Mouse (Mus musculus): ENCODE measurements at regions not wholly inside any gene's neighbourhood (a gene's known extent, or its start where the extent isn't known, plus 50 kb on each side); places are given as distances from the start of the nearest gene placed in this dataset.
"Not testable (repeated sequence)": the region's sequence is repeated elsewhere in the genome, so short reads cannot be mapped to it uniquely, and the experiment has no call there.

DNA sequence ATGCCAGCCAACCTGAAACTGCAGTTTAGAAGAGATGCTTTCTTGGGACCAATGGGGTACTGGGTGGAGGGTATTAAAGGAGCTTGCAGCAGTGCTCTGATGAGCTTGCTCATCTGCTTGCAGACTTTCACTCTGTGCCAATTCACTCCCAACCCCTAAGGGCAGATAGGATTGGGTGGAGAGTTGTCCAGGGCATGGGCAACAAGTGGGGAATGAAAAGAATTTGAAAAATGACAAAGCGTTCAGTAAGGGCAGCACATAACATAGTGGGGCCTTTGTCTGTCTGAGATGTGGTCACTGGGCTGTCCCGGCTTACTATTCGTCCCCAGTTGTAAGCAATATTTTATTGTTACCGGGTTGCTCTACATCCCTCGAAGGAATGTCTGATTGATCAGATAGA lies 170.7 kb downstream of the Ube2e3 start:
- Histone ChIP-seq H3K9me3 (no peaks in the 10 kb centered on the region), H3K27ac (peak overlapping the region; percentile 60), H3K27me3 (ENCODE audit: poor library complexity, severe bottlenecking) (no peaks in the 10 kb centered on the region), H3K36me3 (replicated peaks) (no peaks in the 10 kb centered on the region), H3K4me1 (peaks cover 17% of the 10 kb centered on the region), H3K4me3 (no peak overlapping the region)
- peak; percentile 17 for DNase-seq (ENCODE audit: extremely low spot score, low spot score)
- 25% methylated on average over 5 of the region's 5 CpGs for WGBS

DNA sequence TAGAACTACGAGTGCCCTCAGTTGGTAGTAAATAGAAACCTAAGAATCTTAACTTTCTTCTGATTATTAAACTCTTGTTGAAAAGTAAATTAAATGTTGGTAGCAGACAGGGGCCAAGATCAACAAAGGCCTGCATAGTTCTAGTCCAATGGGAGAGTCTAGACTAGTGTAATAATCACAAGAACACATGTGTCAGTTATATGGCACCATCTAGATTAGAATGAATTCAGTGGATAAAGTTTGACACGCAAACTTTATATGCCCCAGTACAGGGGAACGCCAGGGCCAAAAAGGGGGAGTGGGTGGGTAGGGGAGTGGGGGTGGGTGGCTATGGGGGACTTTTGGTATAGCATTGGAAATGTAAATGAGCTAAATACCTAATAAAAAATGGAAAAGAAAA lies 176.9 kb downstream of the Ube2e3 start:
- peaks cover 14% of the 10 kb centered on the region for H3K4me1 ChIP-seq
- H3K9me3 ChIP-seq; H3K36me3 ChIP-seq (replicated peaks); H3K4me3 ChIP-seq; H3K27ac ChIP-seq; DNase-seq (ENCODE audit: extremely low spot score, low spot score): not testable (repeated sequence)
- WGBS, result 94% methylated on average over 3 of the region's 3 CpGs
- peaks cover 25% of the 10 kb centered on the region for H3K27me3 ChIP-seq (ENCODE audit: poor library complexity, severe bottlenecking)

DNA sequence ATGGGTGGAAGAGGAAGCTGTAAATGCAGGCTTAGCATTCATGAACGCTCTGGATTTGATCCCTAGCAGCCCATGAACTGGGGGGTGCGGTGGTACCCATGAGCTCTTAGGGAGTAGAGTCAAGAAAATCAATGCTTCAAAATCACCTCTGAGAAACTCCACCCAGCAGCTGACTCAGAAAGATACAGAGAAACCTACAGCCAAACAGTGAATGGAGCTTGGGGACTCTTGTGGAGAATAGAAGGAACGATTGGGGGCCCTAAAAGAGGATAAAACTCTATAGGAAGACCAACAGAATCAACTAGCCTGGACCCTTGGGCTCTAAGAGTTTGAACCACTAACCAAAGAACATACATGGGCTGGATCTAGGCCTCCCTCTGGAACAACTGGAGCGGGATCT lies 177.6 kb downstream of the Ube2e3 start:
- no peak overlapping the region for H3K4me3 ChIP-seq
- no peaks in the 10 kb centered on the region for H3K36me3 ChIP-seq (replicated peaks)
- no peak for DNase-seq (ENCODE audit: extremely low spot score, low spot score)
- WGBS, result 63% methylated on average over 4 of the region's 4 CpGs
- no peak overlapping the region; the same call in 1 of the 2 replicates for H3K27ac ChIP-seq
- H3K27me3 ChIP-seq (ENCODE audit: poor library complexity, severe bottlenecking), result peaks cover 32% of the 10 kb centered on the region
- H3K9me3 ChIP-seq, result no peaks in the 10 kb centered on the region
- H3K4me1 ChIP-seq, result peaks cover 15% of the 10 kb centered on the region

DNA sequence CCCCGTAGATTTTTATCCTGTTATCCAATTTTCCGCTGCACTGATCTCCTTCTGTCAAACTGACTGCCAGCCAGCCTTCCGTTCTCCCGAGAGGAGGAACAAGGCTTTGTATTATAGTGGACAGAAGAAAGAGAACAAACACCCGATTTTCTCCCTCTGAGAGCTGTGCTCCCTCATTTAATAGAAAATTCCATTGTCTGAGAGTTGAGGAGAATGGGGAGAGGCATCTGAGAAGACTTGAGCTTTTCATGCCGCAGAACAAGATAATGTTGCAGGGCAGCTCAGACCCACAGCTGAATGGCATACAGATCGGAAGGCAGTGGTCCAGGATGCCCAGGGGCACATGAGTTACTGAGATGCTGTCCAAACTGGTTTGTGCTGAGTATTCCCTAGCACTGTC lies 180.1 kb downstream of the Ube2e3 start:
- H3K9me3 ChIP-seq, result no peaks in the 10 kb centered on the region
- no peaks in the 10 kb centered on the region for H3K36me3 ChIP-seq (replicated peaks)
- H3K27me3 ChIP-seq (ENCODE audit: poor library complexity, severe bottlenecking), result peaks cover 46% of the 10 kb centered on the region
- H3K27ac ChIP-seq, result peak overlapping the region; percentile 65; the same call in 1 of the 2 replicates
- peak overlapping the region; percentile 29; the same call in 1 of the 2 replicates for H3K4me3 ChIP-seq
- DNase-seq (ENCODE audit: extremely low spot score, low spot score), result no peak
- WGBS, result 8% methylated on average over 7 of the region's 7 CpGs
- H3K4me1 ChIP-seq, result peaks cover 16% of the 10 kb centered on the region

DNA sequence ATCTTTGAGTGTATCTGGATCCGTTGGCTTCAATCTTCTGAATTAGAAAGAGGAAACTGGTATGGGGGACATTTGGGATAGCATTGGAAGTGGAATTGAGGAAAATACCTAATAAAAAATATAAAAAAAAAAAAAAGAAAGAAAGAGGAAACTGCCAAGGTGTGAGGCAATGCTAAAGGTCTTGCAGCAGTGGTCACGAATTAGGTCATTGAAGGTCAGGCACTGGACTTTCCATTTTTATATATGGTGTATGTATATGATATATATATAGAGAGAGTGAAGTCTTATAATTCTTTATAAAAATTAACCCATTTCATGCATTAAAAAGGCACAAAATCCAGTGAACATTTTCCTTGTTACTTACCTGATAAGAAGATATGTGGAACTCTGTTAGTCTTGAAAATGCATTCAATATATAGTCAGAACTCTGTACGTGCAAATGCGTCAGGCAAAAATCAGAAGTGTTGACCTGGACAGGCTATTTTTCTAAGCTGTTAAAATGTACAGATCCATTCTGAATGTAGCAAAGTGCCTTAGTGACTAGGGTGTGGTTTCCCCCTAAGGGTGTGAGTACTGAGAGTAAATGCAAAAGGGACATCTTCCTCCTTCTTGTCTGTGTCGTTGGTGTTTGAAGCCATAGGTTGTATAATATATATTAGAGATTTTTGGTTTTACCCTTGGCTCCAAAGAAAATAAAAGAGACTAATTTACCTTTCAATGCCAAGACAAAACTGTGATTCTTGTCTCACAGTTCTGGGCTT lies 181.0 kb downstream of the Ube2e3 start:
- H3K27ac ChIP-seq, result no peak overlapping the region
- peaks cover 16% of the 10 kb centered on the region for H3K4me1 ChIP-seq
- H3K36me3 ChIP-seq (replicated peaks), result no peaks in the 10 kb centered on the region
- H3K27me3 ChIP-seq (ENCODE audit: poor library complexity, severe bottlenecking), result peaks cover 46% of the 10 kb centered on the region
- no peak overlapping the region for H3K4me3 ChIP-seq
- DNase-seq (ENCODE audit: extremely low spot score, low spot score), result no peak
- H3K9me3 ChIP-seq, result no peaks in the 10 kb centered on the region
- WGBS, result 90% methylated on average over 5 of the region's 5 CpGs

DNA sequence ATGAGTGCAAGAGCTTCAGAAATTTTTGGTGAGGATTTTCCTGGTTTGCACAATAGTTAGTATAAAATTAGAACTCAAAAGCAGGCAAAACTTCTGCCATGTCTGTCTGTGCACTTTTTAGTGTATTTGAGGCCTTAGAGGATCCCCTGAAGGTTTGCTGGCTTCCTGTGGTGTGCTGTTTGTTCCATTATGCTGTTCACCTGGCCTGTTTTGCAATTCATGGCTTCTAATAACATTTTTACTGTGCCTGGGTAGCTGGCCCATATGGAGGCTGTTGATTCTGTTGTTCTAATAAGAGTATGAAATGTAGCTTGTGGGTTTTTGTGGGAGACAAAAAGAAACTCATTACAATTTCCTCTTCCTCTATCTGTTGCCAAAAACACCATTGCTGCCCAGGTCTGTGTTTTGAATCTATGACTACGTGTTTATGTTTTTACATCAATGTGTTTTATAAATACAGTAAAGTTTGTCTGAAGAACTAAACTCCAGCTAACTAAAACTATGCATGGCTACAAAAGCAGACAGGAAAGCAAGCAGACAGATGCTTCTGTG lies 182.6 kb downstream of the Ube2e3 start:
- no peak overlapping the region for H3K4me3 ChIP-seq
- H3K9me3 ChIP-seq, result no peaks in the 10 kb centered on the region
- no peak for DNase-seq (ENCODE audit: extremely low spot score, low spot score)
- H3K4me1 ChIP-seq, result peaks cover 16% of the 10 kb centered on the region
- 91% methylated on average over 1 of the region's 1 CpGs for WGBS
- no peak overlapping the region for H3K27ac ChIP-seq
- peaks cover 42% of the 10 kb centered on the region for H3K27me3 ChIP-seq (ENCODE audit: poor library complexity, severe bottlenecking)
- H3K36me3 ChIP-seq (replicated peaks), result no peaks in the 10 kb centered on the region

DNA sequence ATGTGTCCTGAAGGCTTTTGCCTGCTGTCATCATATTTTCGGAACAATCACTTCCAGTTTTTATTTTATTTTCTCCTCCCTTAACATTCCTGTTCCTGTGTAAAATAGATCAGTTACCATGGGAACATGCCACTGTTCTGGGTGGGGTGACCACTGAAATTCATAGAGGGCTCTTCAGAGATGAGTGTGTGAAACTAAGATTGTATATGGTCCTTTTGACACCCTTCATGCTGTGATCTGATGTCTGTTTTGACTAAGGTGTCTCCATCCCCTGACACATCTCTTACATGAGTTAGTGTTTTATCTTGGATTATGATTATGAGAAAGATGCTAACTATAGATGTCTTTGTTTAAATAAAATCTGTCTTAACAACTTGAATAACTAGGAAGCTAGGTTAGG lies 184.3 kb downstream of the Ube2e3 start:
- 88% methylated on average over 1 of the region's 1 CpGs for WGBS
- Histone ChIP-seq H3K27me3 (ENCODE audit: poor library complexity, severe bottlenecking) (peaks cover 32% of the 10 kb centered on the region), H3K27ac (no peak overlapping the region), H3K4me1 (peaks cover 16% of the 10 kb centered on the region), H3K36me3 (replicated peaks) (no peaks in the 10 kb centered on the region), H3K4me3 (no peak overlapping the region), H3K9me3 (no peaks in the 10 kb centered on the region)
- DNase-seq (ENCODE audit: extremely low spot score, low spot score), result no peak

DNA sequence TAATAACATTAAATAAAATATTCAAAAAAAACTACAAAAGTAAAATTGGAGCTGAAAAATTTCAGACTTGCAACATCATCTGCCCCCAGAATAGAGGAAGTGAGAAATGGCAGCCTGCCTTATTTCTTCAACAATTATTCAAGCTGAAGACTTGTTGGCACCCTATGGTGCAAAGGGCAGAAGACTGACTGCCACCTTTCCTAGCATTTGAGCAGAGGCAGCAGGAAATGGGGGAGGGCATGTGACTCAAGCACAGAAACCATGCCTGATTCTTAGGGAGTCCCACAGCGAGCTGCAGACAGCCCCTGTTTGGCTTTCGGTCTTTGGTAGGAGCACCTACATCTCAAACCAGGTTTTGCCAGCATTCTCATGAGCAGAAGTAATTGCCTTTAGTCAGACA lies 188.2 kb downstream of the Ube2e3 start:
- peaks cover 8% of the 10 kb centered on the region; the same call in 1 of the 2 replicates for H3K4me1 ChIP-seq
- H3K27me3 ChIP-seq (ENCODE audit: poor library complexity, severe bottlenecking), result peaks cover 8% of the 10 kb centered on the region
- no peak for DNase-seq (ENCODE audit: extremely low spot score, low spot score)
- H3K27ac ChIP-seq, result no peak overlapping the region
- H3K4me3 ChIP-seq, result no peak overlapping the region
- WGBS, result 90% methylated on average over 2 of the region's 2 CpGs
- no peaks in the 10 kb centered on the region for H3K36me3 ChIP-seq (replicated peaks)
- no peaks in the 10 kb centered on the region for H3K9me3 ChIP-seq

DNA sequence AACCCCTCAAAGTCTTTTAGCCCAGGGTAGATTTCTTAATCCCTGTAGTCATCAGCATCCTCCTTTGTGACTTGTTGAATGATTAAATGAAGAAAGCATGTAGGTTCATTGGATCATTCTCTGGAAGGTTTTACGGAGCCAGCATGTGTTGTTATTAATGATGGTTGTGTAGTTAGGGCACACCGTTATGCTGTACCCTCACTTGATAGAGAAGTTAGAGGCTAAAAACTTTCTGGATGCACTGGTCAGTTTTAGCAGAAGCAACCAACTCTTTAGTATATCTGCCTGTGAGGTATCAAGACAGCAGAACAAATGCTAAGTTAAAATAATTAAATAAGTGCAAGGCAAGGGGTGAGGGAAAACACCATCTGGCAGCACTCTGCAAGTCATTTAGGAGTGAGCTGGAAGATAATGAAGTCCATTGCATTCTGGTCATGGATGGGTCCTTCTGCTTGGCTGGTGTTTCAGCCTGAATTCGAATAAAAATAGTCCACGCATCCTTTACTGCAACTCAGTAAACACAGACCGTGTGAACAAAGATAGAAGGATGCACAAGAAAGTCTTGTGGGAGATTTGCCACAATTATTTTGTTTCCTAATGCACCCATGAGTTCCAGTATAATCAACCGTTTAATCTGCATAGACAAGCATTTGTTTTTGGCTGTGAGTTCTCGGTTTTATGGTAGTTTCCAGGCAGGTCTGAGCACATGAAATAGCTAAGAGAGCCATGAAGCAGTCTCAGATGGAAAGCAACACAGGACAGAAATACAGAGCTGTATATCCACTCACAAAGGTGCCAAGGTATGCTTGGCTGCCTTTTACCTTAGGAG lies 191.4 kb downstream of the Ube2e3 start:
- H3K36me3 ChIP-seq (replicated peaks), result no peaks in the 10 kb centered on the region
- WGBS, result 88% methylated on average over 7 of the region's 7 CpGs
- H3K27me3 ChIP-seq (ENCODE audit: poor library complexity, severe bottlenecking), result no peaks in the 10 kb centered on the region
- no peaks in the 10 kb centered on the region for H3K9me3 ChIP-seq
- peaks cover 8% of the 10 kb centered on the region; the same call in 1 of the 2 replicates for H3K4me1 ChIP-seq
- H3K4me3 ChIP-seq, result no peak overlapping the region
- DNase-seq (ENCODE audit: extremely low spot score, low spot score), result no peak
- no peak overlapping the region for H3K27ac ChIP-seq

DNA sequence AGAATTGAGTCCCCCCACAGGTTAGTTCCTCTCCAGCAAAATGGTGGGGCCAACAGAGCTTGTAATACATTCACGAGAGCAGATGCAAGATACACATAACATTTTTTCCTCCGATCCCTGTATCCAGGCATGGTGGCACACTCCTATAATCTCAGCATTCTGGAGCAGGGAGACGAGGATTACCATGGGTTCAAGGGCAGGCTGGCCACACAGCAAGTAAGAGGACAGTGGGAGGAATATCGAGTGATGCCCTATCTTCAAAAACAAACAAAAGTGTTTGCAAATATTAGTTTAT lies 192.0 kb downstream of the Ube2e3 start:
- H3K4me3 ChIP-seq, result no peak overlapping the region
- no peaks in the 10 kb centered on the region for H3K27me3 ChIP-seq (ENCODE audit: poor library complexity, severe bottlenecking)
- WGBS, result 91% methylated on average over 4 of the region's 4 CpGs
- H3K9me3 ChIP-seq, result no peaks in the 10 kb centered on the region
- DNase-seq (ENCODE audit: extremely low spot score, low spot score), result no peak
- H3K4me1 ChIP-seq, result peaks cover 8% of the 10 kb centered on the region; the same call in 1 of the 2 replicates
- H3K27ac ChIP-seq, result no peak overlapping the region
- no peaks in the 10 kb centered on the region for H3K36me3 ChIP-seq (replicated peaks)

DNA sequence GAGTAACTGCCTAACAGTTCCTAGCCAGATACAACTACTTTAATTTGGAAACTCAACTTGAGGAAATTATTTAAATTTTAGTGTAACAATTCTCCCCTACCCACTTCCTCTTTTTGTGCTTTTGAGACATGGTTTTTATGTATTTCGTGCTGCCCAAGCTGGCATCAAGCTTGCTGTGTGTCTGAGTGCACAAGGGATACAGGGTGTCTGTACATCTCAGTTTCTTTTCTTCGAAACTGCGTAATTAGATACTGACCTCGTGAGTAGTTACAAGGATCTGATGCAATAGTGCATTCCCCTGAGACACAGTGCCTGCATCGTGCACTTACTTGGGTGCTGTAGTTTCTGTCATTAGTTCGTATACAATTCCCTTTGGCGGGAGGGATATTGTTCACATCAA lies 192.4 kb downstream of the Ube2e3 start:
- Histone ChIP-seq H3K36me3 (replicated peaks) (no peaks in the 10 kb centered on the region), H3K4me1 (peaks cover 8% of the 10 kb centered on the region; the same call in 1 of the 2 replicates), H3K9me3 (no peaks in the 10 kb centered on the region), H3K27ac (no peak overlapping the region), H3K4me3 (no peak overlapping the region), H3K27me3 (ENCODE audit: poor library complexity, severe bottlenecking) (no peaks in the 10 kb centered on the region)
- 87% methylated on average over 7 of the region's 7 CpGs for WGBS
- DNase-seq (ENCODE audit: extremely low spot score, low spot score), result no peak

DNA sequence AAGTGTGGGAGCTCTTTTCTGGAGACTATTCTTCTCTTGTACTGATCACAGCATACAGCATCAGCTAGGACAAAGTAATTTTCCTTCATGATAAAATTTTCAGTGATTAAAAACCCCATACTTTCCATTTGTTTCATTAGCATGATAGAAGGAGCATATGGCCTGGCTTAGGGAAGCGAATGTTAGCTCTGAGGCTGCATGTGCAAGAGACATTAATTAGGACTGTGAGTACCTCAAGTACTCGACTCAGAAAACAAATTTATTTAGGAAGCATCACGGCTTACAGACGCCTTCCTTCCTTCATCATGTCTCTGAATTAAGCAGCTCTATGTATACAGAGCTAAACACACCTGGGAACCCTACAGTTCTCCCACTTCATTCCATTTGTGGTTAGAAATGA lies 193.6 kb upstream of the Itga4 start:
- DNase-seq (ENCODE audit: extremely low spot score, low spot score), result no peak
- no peak overlapping the region for H3K27ac ChIP-seq
- H3K4me3 ChIP-seq, result no peak overlapping the region
- 92% methylated on average over 4 of the region's 4 CpGs for WGBS
- H3K27me3 ChIP-seq (ENCODE audit: poor library complexity, severe bottlenecking), result no peaks in the 10 kb centered on the region
- H3K4me1 ChIP-seq, result peaks cover 8% of the 10 kb centered on the region; the same call in 1 of the 2 replicates
- H3K36me3 ChIP-seq (replicated peaks), result no peaks in the 10 kb centered on the region
- no peaks in the 10 kb centered on the region for H3K9me3 ChIP-seq

DNA sequence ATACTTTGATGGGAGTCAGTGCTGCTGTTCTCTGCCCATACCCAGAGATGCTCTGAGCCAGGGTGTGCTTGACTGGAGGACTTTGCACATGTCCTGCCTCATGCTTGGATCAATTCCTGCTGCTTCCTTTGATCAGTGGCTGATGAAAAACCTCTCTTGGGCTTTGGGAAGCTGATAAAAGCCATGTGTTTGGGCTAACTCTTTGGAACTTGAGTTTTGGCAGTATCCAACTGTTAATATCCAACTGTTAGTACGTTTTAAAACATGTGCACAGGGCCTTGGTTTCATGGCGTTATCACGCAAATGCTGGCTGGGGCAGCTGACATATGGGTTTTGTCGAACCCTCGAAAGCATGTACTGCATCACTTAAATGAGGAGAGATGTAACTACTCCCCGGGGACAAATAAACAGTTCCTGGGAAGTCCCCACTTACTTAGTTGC lies 193.0 kb upstream of the Itga4 start:
- Histone ChIP-seq H3K4me3 (no peak overlapping the region), H3K9me3 (no peaks in the 10 kb centered on the region), H3K4me1 (peaks cover 8% of the 10 kb centered on the region; the same call in 1 of the 2 replicates), H3K27me3 (ENCODE audit: poor library complexity, severe bottlenecking) (no peaks in the 10 kb centered on the region), H3K36me3 (replicated peaks) (no peaks in the 10 kb centered on the region), H3K27ac (no peak overlapping the region)
- 89% methylated on average over 6 of the region's 6 CpGs for WGBS
- no peak for DNase-seq (ENCODE audit: extremely low spot score, low spot score)

Data from forebrain, embryonic 10.5 days (tissue).